Mouse (Mus musculus) forebrain, postnatal 0 days (tissue): ENCODE measurements at regions not wholly inside any gene's neighbourhood (a gene's known extent, or its start where the extent isn't known, plus 50 kb on each side); places are given as distances from the start of the nearest gene placed in this dataset.
"Not testable (repeated sequence)": the region's sequence is repeated elsewhere in the genome, so short reads cannot be mapped to it uniquely, and the experiment has no call there.

ENCODE experiments used
- ATAC-seq: fragments of 200-750 bp; cut with Nextera tagmentation; 2 replicates; pipeline ENCODE4 v1.8.0; 2017; ENCODE audit warnings: mild to moderate bottlenecking, moderate library complexity
- DNase-seq: peaks from one replicate; pipeline ENCODE4 v3.0.0-alpha.2; 2015
- H3K27ac ChIP-seq: fragments of 300-500 bp; sonication (generic); 2 replicates; pipeline ENCODE4 v1.5.1; 2014; ENCODE audit warnings: low read depth, mild to moderate bottlenecking, antibody characterized with exemption, low read length, moderate library complexity, mixed read lengths
- H3K27me3 ChIP-seq: fragments of 300-500 bp; sonication (generic); 2 replicates; pipeline ENCODE4 v1.6.1; 2014; ENCODE audit warnings: mild to moderate bottlenecking, low read length, mixed read lengths; ENCODE audit not compliant: insufficient read depth
- H3K36me3 ChIP-seq: fragments of 300-500 bp; sonication (generic); 2 replicates; pipeline ENCODE4 v1.6.1; 2014; ENCODE audit warnings: mild to moderate bottlenecking, moderate library complexity; ENCODE audit not compliant: insufficient read depth
- H3K4me1 ChIP-seq: fragments of 300-500 bp; sonication (generic); 2 replicates; pipeline ENCODE4 v1.6.1; 2014; ENCODE audit warnings: antibody characterized with exemption; ENCODE audit not compliant: insufficient read depth
- H3K4me2 ChIP-seq: fragments of 300-500 bp; sonication (generic); 2 replicates; pipeline ENCODE4 v1.6.1; 2014; ENCODE audit warnings: low read depth, mild to moderate bottlenecking, moderate library complexity
- H3K4me3 ChIP-seq: fragments of 300-500 bp; sonication (generic); 2 replicates; pipeline ENCODE4 v1.5.1; 2014; ENCODE audit warnings: low read depth, low read length, mixed read lengths
- H3K9ac ChIP-seq: fragments of 300-500 bp; sonication (generic); 2 replicates; pipeline ENCODE4 v1.6.1; 2014; ENCODE audit warnings: mild to moderate bottlenecking
- H3K9me3 ChIP-seq: fragments of 300-500 bp; sonication (generic); 2 replicates; pipeline ENCODE4 v1.6.1; 2016; ENCODE audit warnings: low read length
- CTCF ChIP-seq: sonication (generic); IDR thresholded peaks from 2 replicates; pipeline ENCODE4 v1.5.1; 2016; ENCODE audit warnings: antibody characterized with exemption, control low read depth, low read depth
- WGBS: fragments of 180-500 bp; shearing (Covaris S2); extraction: QIAGEN DNeasy Blood & Tissue Kit; methylation state at CpG from one replicate; pipeline ENCODE4 v1.1.7; 2014; 5-methylcytosine and 5-hydroxymethylcytosine counted together

GRCm38 (mm10) chr16:12856356-12856755 is 253.1 kb upstream of the Ercc4 start:
- H3K27ac ChIP-seq = no peak overlapping the region
- no peak overlapping the region for H3K4me3 ChIP-seq
- no peaks in the 10 kb centered on the region for H3K27me3 ChIP-seq
- 70% methylated on average over 1 of the region's 1 CpGs for WGBS
- H3K4me1 ChIP-seq = no peaks in the 10 kb centered on the region
- no peaks in the 10 kb centered on the region for H3K36me3 ChIP-seq
- no peak overlapping the region for H3K9ac ChIP-seq
- no peaks in the 10 kb centered on the region for H3K9me3 ChIP-seq
- H3K4me2 ChIP-seq = no peak overlapping the region
- TF ChIP-seq CTCF = no peak
- no peak for DNase-seq
- no peak for ATAC-seq

DNA sequence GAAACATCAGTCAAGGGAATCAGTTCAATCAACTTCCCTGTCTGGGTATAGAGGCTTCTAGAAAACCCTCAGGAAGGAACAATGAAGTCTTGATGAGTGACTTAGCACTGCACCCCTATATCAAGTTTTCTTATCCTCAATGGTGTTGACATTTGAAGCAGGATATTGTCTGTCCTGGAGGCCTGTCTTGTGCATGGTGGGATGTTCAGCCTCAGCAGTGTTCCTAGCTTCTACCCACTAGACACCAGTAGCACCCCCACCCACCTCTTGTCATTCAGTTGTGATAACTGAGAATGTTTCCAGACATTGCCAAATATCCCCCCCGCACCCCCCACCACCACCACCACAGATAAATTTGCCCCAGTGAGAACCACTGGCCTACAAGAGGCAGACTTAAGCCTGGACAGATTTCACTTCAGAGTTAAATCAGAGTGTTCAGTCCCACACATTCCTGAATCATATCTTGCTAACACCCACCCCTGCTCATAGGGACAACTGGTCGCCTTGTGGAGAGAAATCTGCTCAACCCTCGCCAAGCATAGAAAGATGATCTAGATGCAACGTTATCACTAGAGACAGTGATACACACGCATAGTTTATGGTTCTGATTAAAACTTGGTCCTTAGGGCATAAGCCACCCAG is 249.6 kb upstream of the Ercc4 start:
- DNase-seq (no peak), ATAC-seq (no peak)
- TF ChIP-seq CTCF = no peak
- H3K36me3 ChIP-seq = no peaks in the 10 kb centered on the region
- no peak overlapping the region for H3K4me3 ChIP-seq
- H3K4me2 ChIP-seq = no peak overlapping the region
- H3K4me1 ChIP-seq = no peaks in the 10 kb centered on the region
- no peaks in the 10 kb centered on the region for H3K27me3 ChIP-seq
- 92% methylated on average over 5 of the region's 5 CpGs for WGBS
- H3K27ac ChIP-seq = no peak overlapping the region
- no peak overlapping the region for H3K9ac ChIP-seq
- no peaks in the 10 kb centered on the region for H3K9me3 ChIP-seq

GRCm38 (mm10) chr16:12862561-12862960 is 246.9 kb upstream of the Ercc4 start:
- WGBS = 73% methylated on average over 5 of the region's 5 CpGs
- no peak overlapping the region for H3K27ac ChIP-seq
- DNase-seq (no peak), ATAC-seq (no peak)
- no peaks in the 10 kb centered on the region for H3K27me3 ChIP-seq
- no peak overlapping the region for H3K9ac ChIP-seq
- H3K4me2 ChIP-seq = no peak overlapping the region
- H3K4me1 ChIP-seq = no peaks in the 10 kb centered on the region
- no peak for TF ChIP-seq CTCF
- H3K9me3 ChIP-seq = no peaks in the 10 kb centered on the region
- H3K36me3 ChIP-seq = no peaks in the 10 kb centered on the region
- H3K4me3 ChIP-seq = no peak overlapping the region

- ATAC-seq, H3K9ac ChIP-seq, H3K27me3 ChIP-seq, H3K4me1 ChIP-seq, H3K9me3 ChIP-seq, H3K36me3 ChIP-seq, DNase-seq, H3K4me2 ChIP-seq, H3K27ac ChIP-seq, H3K4me3 ChIP-seq: not testable (repeated sequence)
- 94% methylated on average over 5 of the region's 5 CpGs for WGBS
Measured at GRCm38 (mm10) chr16:12878326-12878725, 231.2 kb upstream of the Ercc4 start.

GRCm38 (mm10) chr16:12880011-12880410 is 229.5 kb upstream of the Ercc4 start:
- no peaks in the 10 kb centered on the region for H3K36me3 ChIP-seq
- peaks cover 5% of the 10 kb centered on the region; the same call in 1 of the 2 replicates for H3K4me1 ChIP-seq
- ATAC-seq (no peak), DNase-seq (no peak)
- no peak overlapping the region for H3K9ac ChIP-seq
- 75% methylated on average over 8 of the region's 8 CpGs for WGBS
- H3K4me2 ChIP-seq = no peak overlapping the region
- H3K9me3 ChIP-seq = no peaks in the 10 kb centered on the region
- H3K27ac ChIP-seq = no peak overlapping the region
- TF ChIP-seq CTCF = no peak
- H3K27me3 ChIP-seq = no peaks in the 10 kb centered on the region
- no peak overlapping the region for H3K4me3 ChIP-seq

- Histone ChIP-seq H3K4me3 (no peak overlapping the region), H3K4me1 (peaks cover 5% of the 10 kb centered on the region; the same call in 1 of the 2 replicates), H3K27ac (no peak overlapping the region), H3K36me3 (no peaks in the 10 kb centered on the region), H3K9ac (no peak overlapping the region), H3K9me3 (no peaks in the 10 kb centered on the region), H3K27me3 (no peaks in the 10 kb centered on the region), H3K4me2 (no peak overlapping the region)
- DNase-seq = no peak
- no peak for TF ChIP-seq CTCF
- ATAC-seq = no peak
- WGBS = 88% methylated on average over 7 of the region's 7 CpGs
Measured at GRCm38 (mm10) chr16:12880481-12880880, 229.0 kb upstream of the Ercc4 start.

DNA sequence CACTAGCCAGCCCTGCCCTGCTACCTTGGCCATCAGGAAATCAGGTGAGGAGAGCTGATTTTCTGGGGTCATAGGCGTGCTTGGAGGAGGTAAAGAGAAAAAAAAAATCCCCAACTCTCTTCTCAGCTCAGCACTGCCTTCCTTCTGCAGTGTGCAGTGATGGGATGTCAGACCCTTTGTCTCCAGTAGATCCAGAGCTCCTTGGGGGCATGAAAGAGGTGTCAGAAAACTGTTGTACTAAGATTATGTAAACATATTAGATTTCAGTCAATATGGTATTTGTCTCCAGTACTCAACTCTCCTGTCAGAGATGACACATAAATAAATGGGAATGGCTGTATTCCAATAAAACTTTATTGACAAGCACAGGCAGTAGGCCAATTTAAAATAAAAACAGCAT is 226.8 kb upstream of the Ercc4 start:
- Histone ChIP-seq H3K27me3 (no peaks in the 10 kb centered on the region), H3K4me3 (no peak overlapping the region), H3K4me1 (peaks cover 5% of the 10 kb centered on the region; the same call in 1 of the 2 replicates), H3K36me3 (no peaks in the 10 kb centered on the region), H3K4me2 (no peak overlapping the region), H3K27ac (no peak overlapping the region), H3K9me3 (no peaks in the 10 kb centered on the region), H3K9ac (no peak overlapping the region)
- TF ChIP-seq CTCF = no peak
- ATAC-seq (no peak), DNase-seq (no peak)
- WGBS = 78% methylated on average over 1 of the region's 1 CpGs
